Mouse (Mus musculus): ENCODE measurements around the gene Vps8. TPM values are rescaled to one million over a fixed set of nuclear protein-coding genes. Genes with fewer than 3 reads are reported as not detected.
A peak's percentile ranks its signal among the peaks of the same experiment; 100 is the strongest.
"Not testable (repeated sequence)": the region's sequence is repeated elsewhere in the genome, so short reads cannot be mapped to it uniquely, and the experiment has no call there.

Gene Vps8
- total RNA-seq, 2 experiments from 2014 or later = 56.7 to 56.8 TPM

GRCm38 (mm10) chr16:21664633-21665363, 241.9 kb downstream of the Vps8 start:
- no peak for TF ChIP-seq CTCF (IDR thresholded peaks at IDR 0.05)
- Histone ChIP-seq H3K27ac (no peak overlapping the region), H3K4me3 (no peak overlapping the region)
- no peak for DNase-seq (ENCODE audit: extremely low spot score in 1 of 2, low spot score in 2 of 2)
- intact Hi-C loops (cut with DNase I) = no loop called here

- Histone ChIP-seq H3K4me3 (no peak overlapping the region), H3K27ac (no peak overlapping the region)
- intact Hi-C loops (cut with DNase I) = no loop called here
- no peak for TF ChIP-seq CTCF (IDR thresholded peaks at IDR 0.05)
- no peak for DNase-seq (ENCODE audit: extremely low spot score in 1 of 2, low spot score in 2 of 2)
These were observed 242.6 kb downstream of the Vps8 start for GRCm38 (mm10) chr16:21665423-21665986.

GRCm38 (mm10) chr16:21671878-21672277, 249.0 kb downstream of the Vps8 start:
- TF ChIP-seq CTCF (IDR thresholded peaks at IDR 0.05) = no peak
- DNase-seq (ENCODE audit: extremely low spot score in 1 of 2, low spot score in 2 of 2) = no peak
- intact Hi-C loops (cut with DNase I) = no loop called here
- Histone ChIP-seq H3K27ac (no peak overlapping the region), H3K4me3 (no peak overlapping the region)

- H3K27ac ChIP-seq; intact Hi-C loops (cut with DNase I); DNase-seq (ENCODE audit: extremely low spot score in 1 of 2, low spot score in 2 of 2); H3K4me3 ChIP-seq: not testable (repeated sequence)
These were observed 250.1 kb downstream of the Vps8 start for GRCm38 (mm10) chr16:21673046-21673445.

- H3K27ac ChIP-seq; H3K4me3 ChIP-seq; DNase-seq (ENCODE audit: extremely low spot score in 1 of 2, low spot score in 2 of 2); intact Hi-C loops (cut with DNase I): not testable (repeated sequence)
These were observed 250.7 kb downstream of the Vps8 start for GRCm38 (mm10) chr16:21673651-21674050.

GRCm38 (mm10) chr16:21676791-21677190, 253.9 kb downstream of the Vps8 start:
- DNase-seq (ENCODE audit: extremely low spot score in 1 of 2, low spot score in 2 of 2) = no peak
- H3K27ac ChIP-seq = no peak overlapping the region
- intact Hi-C loops (cut with DNase I) = no loop called here
- no peak overlapping the region for H3K4me3 ChIP-seq
- no peak for TF ChIP-seq CTCF (IDR thresholded peaks at IDR 0.05)

- DNase-seq (ENCODE audit: extremely low spot score in 1 of 2, low spot score in 2 of 2) = no peak
- intact Hi-C loops (cut with DNase I) = no loop called here
- no peak overlapping the region for H3K4me3 ChIP-seq
- no peak for TF ChIP-seq CTCF (IDR thresholded peaks at IDR 0.05)
- H3K27ac ChIP-seq = no peak overlapping the region
These were observed 264.5 kb downstream of the Vps8 start for GRCm38 (mm10) chr16:21687406-21687805.

GRCm38 (mm10) chr16:21689141-21689540, 266.2 kb downstream of the Vps8 start:
- Histone ChIP-seq H3K27ac (no peak overlapping the region), H3K4me3 (no peak overlapping the region)
- TF ChIP-seq CTCF (IDR thresholded peaks at IDR 0.05) = no peak
- DNase-seq (ENCODE audit: extremely low spot score in 1 of 2, low spot score in 2 of 2) = no peak
- intact Hi-C loops (cut with DNase I) = no loop called here

GRCm38 (mm10) chr16:21690216-21690755, 267.4 kb downstream of the Vps8 start:
- DNase-seq (ENCODE audit: extremely low spot score in 1 of 2, low spot score in 2 of 2) = no peak
- no peak overlapping the region for H3K27ac ChIP-seq
- no peak overlapping the region for H3K4me3 ChIP-seq
- intact Hi-C loops (cut with DNase I) = loop anchor here (5.0 kb wide), 2 partner anchors 73 to 163 kb away; no protein-coding TSS in a partner anchor
- TF ChIP-seq CTCF (IDR thresholded peaks at IDR 0.05) = no peak

- H3K4me3 ChIP-seq = peak overlapping the region; percentile 88
- intact Hi-C loops (cut with DNase I) = loop anchor here (5.0 kb wide), 2 partner anchors 77 to 167 kb away; no protein-coding TSS in a partner anchor
These were observed 271.1 kb downstream of the Vps8 start for GRCm38 (mm10) chr16:21693981-21694462.

More at GRCm38 (mm10) chr16:21693981-21694462, 271.1 kb downstream of the Vps8 start:
- DNase-seq (ENCODE audit: extremely low spot score in 1 of 2, low spot score in 2 of 2) = no peak
- H3K27ac ChIP-seq = peak overlapping the region; percentile 94
- no peak for TF ChIP-seq CTCF (IDR thresholded peaks at IDR 0.05)

Other genes with a start within 250 kb of the Vps8 start
- 10 to 100 TPM; 26.8 to 27.3 TPM for gene Ephb3, start 218.4 kb upstream of the Vps8 start, total RNA-seq (2021)

Data from left cerebral cortex, adult 2 months (tissue).